9 mouse cellular contexts compared by ENCODE assay signal in genomic region chr11:114850066-114850451, GRCm38 (mm10). TPM values are rescaled to one million over a fixed set of nuclear protein-coding genes. Genes with fewer than 3 reads are reported as not detected.
A peak's percentile ranks its signal among the peaks of the same experiment; 100 is the strongest.
DNase-seq lines count a peak whose midpoint lies in the region; ATAC-seq lines count a peak whose summit lies in the region.
"Had no signal": no experiment of that assay in that cellular context is flagged by ENCODE, and none has a peak within 500 bp of the region (broad histone marks: within the 10 kb centered on the region; RNA-seq: fewer than 3 reads in every experiment).

No protein-coding gene starts in this region.

- H3K4me1 ChIP-seq in heart, embryonic 15.5 days (replicated peaks), result peaks cover 32% of the 10 kb centered on the region
- H3K4me1 ChIP-seq in limb, embryonic 10.5 days, result peaks cover 72% of the 10 kb centered on the region
- peaks cover 27% of the 10 kb centered on the region for H3K4me1 ChIP-seq in neural tube, embryonic 12.5 days

- intact Hi-C loops in heart, postnatal 25 days (cut with DNase I), result no loop called here

- peak overlapping the region; percentile 81 for H3K4me3 ChIP-seq in heart, embryonic 15.5 days
- H3K4me3 ChIP-seq in limb, embryonic 10.5 days, result peak overlapping the region; percentile 85
- H3K4me3 ChIP-seq in neural tube, embryonic 12.5 days, result no peak overlapping the region

- peak overlapping the region; percentile 99 for H3K4me2 ChIP-seq in heart, embryonic 15.5 days
- H3K4me2 ChIP-seq in neural tube, embryonic 12.5 days (replicated peaks), result peak overlapping the region; percentile 79; the same call in 1 of the 2 replicates

- 46% methylated on average over 5 of the region's 5 CpGs for WGBS in heart, embryonic 15.5 days
- 6% methylated on average over 5 of the region's 5 CpGs for WGBS in limb, embryonic 10.5 days
- WGBS in neural tube, embryonic 12.5 days, result 16% methylated on average over 5 of the region's 5 CpGs

- no peak overlapping the region for H3K9ac ChIP-seq in heart, embryonic 15.5 days
- no peak overlapping the region for H3K9ac ChIP-seq in neural tube, embryonic 12.5 days

- H3K27ac ChIP-seq in heart, embryonic 15.5 days, result no peak overlapping the region
- peak overlapping the region; percentile 93 for H3K27ac ChIP-seq in limb, embryonic 10.5 days
- H3K27ac ChIP-seq in neural tube, embryonic 12.5 days, result no peak overlapping the region

- H3K36me3 ChIP-seq in heart, embryonic 15.5 days, result no peaks in the 10 kb centered on the region
- peaks cover 5% of the 10 kb centered on the region; the same call in 1 of the 2 replicates for H3K36me3 ChIP-seq in limb, embryonic 10.5 days
- no peaks in the 10 kb centered on the region for H3K36me3 ChIP-seq in neural tube, embryonic 12.5 days

- no peaks in the 10 kb centered on the region for H3K9me3 ChIP-seq in heart, embryonic 15.5 days (replicated peaks)
- no peaks in the 10 kb centered on the region for H3K9me3 ChIP-seq in limb, embryonic 10.5 days (replicated peaks)
- H3K9me3 ChIP-seq in neural tube, embryonic 12.5 days, result no peaks in the 10 kb centered on the region

- no peak for ATAC-seq in heart, embryonic 15.5 days (replicated peaks; ENCODE audit: insufficient number of reproducible peaks, insufficient read depth, low FRiP score, low read depth)
- ATAC-seq in neural tube, embryonic 12.5 days (ENCODE audit: low FRiP score, low read depth), result no peak

- DNase-seq in heart, postnatal 25 days (ENCODE audit: low spot score), result no peak
- DNase-seq in gonadal fat pad, adult 2 months (ENCODE audit: low read depth), result peak; percentile 8
- no peak for DNase-seq in limb, embryonic 10.5 days (ENCODE audit: low spot score)
- no peak for DNase-seq in frontal cortex, postnatal 10 days (ENCODE audit: low spot score in 2 of 2)
- DNase-seq in adrenal gland, adult (ENCODE audit: inconsistent age in 2 of 2, low spot score in 1 of 2), result no peak
- DNase-seq in adrenal gland, adult 18-20 months (ENCODE audit: low spot score in 2 of 2), result no peak

- H3K27me3 ChIP-seq in heart, embryonic 15.5 days, result peaks cover 10% of the 10 kb centered on the region; the same call in 1 of the 2 replicates
- H3K27me3 ChIP-seq in limb, embryonic 10.5 days (ENCODE audit: low read depth, poor library complexity, severe bottlenecking), result peaks cover 23% of the 10 kb centered on the region; the same call in 1 of the 2 replicates
- H3K27me3 ChIP-seq in neural tube, embryonic 12.5 days (replicated peaks), result peaks cover 56% of the 10 kb centered on the region

RNA-seq across cellular contexts. Expression of gene Gprc5c, which starts 0.9 kb away (rescaled TPM):
- polyA plus RNA-seq in heart, embryonic 15.5 days (2015; fragmentation: Nextera tagmentation; extraction: Ambion mirVana), result 12.4 and 19.8 TPM in 2 replicates
- total RNA-seq in heart, postnatal 25 days (2021), result 1 to 10 TPM; 6.4 to 9.7 TPM
- polyA plus RNA-seq in gonadal fat pad, adult 2 months (2012; rRNA removed), result 93.0 and 119 TPM in 2 replicates
- 40.7 and 50.1 TPM in 2 replicates for polyA plus RNA-seq in limb, embryonic 10.5 days (2016; fragmentation: Nextera tagmentation; extraction: Ambion mirVana)
- 21.6 and 23.9 TPM in 2 replicates for polyA plus RNA-seq in neural tube, embryonic 12.5 days (2016; fragmentation: Nextera tagmentation; extraction: Ambion mirVana)
- total RNA-seq in adrenal gland, adult 18-20 months (2021), result 1 to 10 TPM; 2.5 to 4.6 TPM

RNA-seq across cellular contexts. Expression of gene Cd300a, which starts 39.8 kb away (rescaled TPM):
- polyA plus RNA-seq in heart, embryonic 15.5 days (2015; fragmentation: Nextera tagmentation; extraction: Ambion mirVana), result 0.82 and 2.2 TPM in 2 replicates
- under 1 TPM; 0.81 to 0.99 TPM for total RNA-seq in heart, postnatal 25 days (2021)
- 4.1 and 5.6 TPM in 2 replicates for polyA plus RNA-seq in gonadal fat pad, adult 2 months (2012; rRNA removed)
- 0.49 and 0.67 TPM in 2 replicates for polyA plus RNA-seq in limb, embryonic 10.5 days (2016; fragmentation: Nextera tagmentation; extraction: Ambion mirVana)
- polyA plus RNA-seq in neural tube, embryonic 12.5 days (2016; fragmentation: Nextera tagmentation; extraction: Ambion mirVana), result 0.74 and 0.87 TPM in 2 replicates
- 1 to 10 TPM; 1.3 to 3.3 TPM for total RNA-seq in adrenal gland, adult 18-20 months (2021)

RNA-seq across cellular contexts. Expression of gene Gpr142, which starts 51.3 kb away (rescaled TPM):
- polyA plus RNA-seq in heart, embryonic 15.5 days (2015; fragmentation: Nextera tagmentation; extraction: Ambion mirVana), result not detected in 2 replicates
- total RNA-seq in heart, postnatal 25 days (2021), result not detected
- 0.90 and 3.6 TPM in 2 replicates for polyA plus RNA-seq in gonadal fat pad, adult 2 months (2012; rRNA removed)
- not detected in 2 replicates for polyA plus RNA-seq in limb, embryonic 10.5 days (2016; fragmentation: Nextera tagmentation; extraction: Ambion mirVana)
- not detected in 2 replicates for polyA plus RNA-seq in neural tube, embryonic 12.5 days (2016; fragmentation: Nextera tagmentation; extraction: Ambion mirVana)
- total RNA-seq in adrenal gland, adult 18-20 months (2021), result not detected
- total RNA-seq: left cerebral cortex, adult 18-20 months had no signal

RNA-seq across cellular contexts. Expression of gene Btbd17, which starts 54.3 kb away (rescaled TPM):
- polyA plus RNA-seq in heart, embryonic 15.5 days (2015; fragmentation: Nextera tagmentation; extraction: Ambion mirVana), result 0.08 and 0.46 TPM in 2 replicates
- not detected for total RNA-seq in heart, postnatal 25 days (2021)
- 4.5 and 8.2 TPM in 2 replicates for polyA plus RNA-seq in gonadal fat pad, adult 2 months (2012; rRNA removed)
- 0.14 TPM in 1 of 2 replicates, not detected in the other for polyA plus RNA-seq in limb, embryonic 10.5 days (2016; fragmentation: Nextera tagmentation; extraction: Ambion mirVana)
- 48.5 and 51.2 TPM in 2 replicates for polyA plus RNA-seq in neural tube, embryonic 12.5 days (2016; fragmentation: Nextera tagmentation; extraction: Ambion mirVana)
- total RNA-seq in adrenal gland, adult 18-20 months (2021), result not detected
